Mouse (Mus musculus): ENCODE data around the gene Bmf. TPM values are rescaled to one million over a fixed set of nuclear protein-coding genes. Genes with fewer than 3 reads are reported as not detected.

Gene Bmf
- total RNA-seq, 1 experiment from 2014 or later, result 14.4 TPM

DNA sequence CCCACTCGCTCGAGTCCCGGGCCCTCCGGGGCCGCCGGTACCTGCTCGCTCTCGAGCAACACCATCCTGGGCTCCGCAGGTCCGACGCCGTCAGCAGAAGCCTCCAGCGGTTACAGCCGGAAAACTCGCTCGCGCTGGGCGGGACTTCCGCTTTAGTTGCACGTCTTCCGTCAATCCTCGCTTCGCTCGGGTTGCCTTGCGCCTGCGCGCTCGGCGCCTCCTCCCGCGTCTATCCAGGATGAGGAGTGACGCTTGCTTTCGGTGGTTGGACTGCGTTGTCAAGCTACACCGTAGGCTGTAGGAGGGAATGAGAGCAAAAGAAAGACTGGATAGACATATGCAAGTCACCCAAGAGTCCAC is 70.0 kb downstream of the Bmf start, which contains the start of gene Srp14:
Gene Srp14, minus strand, starts transcription at position 162 of the 360 bp plus-strand sequence.
- peak; percentile 96 for DNase-seq

DNA sequence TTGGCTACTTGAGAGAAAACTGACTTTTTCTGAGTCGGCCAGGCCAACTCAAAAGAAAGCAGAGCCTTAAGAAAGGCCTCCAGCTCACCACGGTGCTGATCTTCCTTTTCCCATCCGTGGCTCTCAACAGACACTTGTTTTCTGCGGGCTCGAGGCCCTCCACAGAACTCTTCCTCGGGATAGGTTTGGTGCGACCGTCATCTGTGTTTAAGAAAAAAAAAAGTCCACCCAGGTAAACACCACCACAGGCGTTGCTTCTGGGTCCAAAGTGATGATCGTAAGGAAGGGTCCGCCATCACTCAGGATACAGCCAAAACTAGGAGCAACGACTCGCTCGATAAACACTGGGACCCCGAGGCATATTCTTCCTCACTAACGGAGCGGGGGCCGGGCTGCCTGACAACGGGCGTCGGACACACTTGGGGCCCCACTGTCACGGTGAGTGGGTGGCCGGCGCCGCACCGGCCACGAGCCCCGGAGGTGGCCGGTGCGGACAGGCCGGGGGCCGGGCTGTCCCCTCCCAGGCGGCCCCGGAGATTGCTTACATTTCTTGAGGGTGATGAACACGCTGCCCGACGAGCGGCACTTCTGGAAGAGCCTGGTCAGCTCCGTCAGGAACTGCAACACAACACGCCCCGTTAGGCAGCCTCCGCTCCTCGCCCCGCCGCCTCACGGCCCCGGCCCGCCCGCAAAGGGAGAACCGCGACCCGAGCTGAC is 70.5 kb downstream of the Bmf start:
- peak; percentile 12 for DNase-seq

Other genes starting within 250 kb of the Bmf start
- gene Gpr176, start 176.3 kb downstream of the Bmf start, total RNA-seq (2021), result 2.4 and 2.6 TPM in 2 replicates
- gene Eif2ak4, start 161.1 kb downstream of the Bmf start, total RNA-seq (2021), result 16.6 and 17.2 TPM in 2 replicates
- 140 and 142 TPM in 2 replicates for gene Srp14, start 70.0 kb downstream of the Bmf start, total RNA-seq (2021)
- 19.5 and 21.4 TPM in 2 replicates for gene Bub1b, start 48.5 kb upstream of the Bmf start, total RNA-seq (2021)
- 10.5 and 12.7 TPM in 2 replicates for gene Pak6, start 113.6 kb upstream of the Bmf start, total RNA-seq (2021)
- 0.15 and 0.30 TPM in 2 replicates for gene Ankrd63, start 154.3 kb upstream of the Bmf start, total RNA-seq (2021)
- gene Plcb2, start 178.8 kb upstream of the Bmf start, total RNA-seq (2021), result 1.1 and 8.7 TPM in 2 replicates
- gene Inafm2, start 196.1 kb upstream of the Bmf start, total RNA-seq (2021), result 28.8 and 30.0 TPM in 2 replicates
- 4.2 and 4.8 TPM in 2 replicates for gene Ccdc9b, start 213.0 kb upstream of the Bmf start, total RNA-seq (2021)
- not detected in 2 replicates for gene Phgr1, start 223.1 kb upstream of the Bmf start, total RNA-seq (2021)
- gene Disp2, start 230.0 kb upstream of the Bmf start, total RNA-seq (2021), result 26.3 and 28.1 TPM in 2 replicates

Measured in adrenal gland, postnatal 14 days (tissue).